Mouse (Mus musculus) kidney, postnatal 25 days (tissue): ENCODE measurements around the gene Cfap65.

Experiments used
- DNase-seq, 2 experiments: peaks; one replicate each; pipeline ENCODE4 v3.0.0; 2021; ENCODE audit warnings: mixed read lengths in 2 of 2

The Cfap65 gene

GRCm38 (mm10) chr1:74936221-74936830 is 927 bp upstream of the Cfap65 start:
- peak; percentile 73 to 89 for DNase-seq

GRCm38 (mm10) chr1:74927621-74928296 is 7.6 kb downstream of the Cfap65 start:
- no peak for DNase-seq

- peak; percentile 75 for DNase-seq
Observed at GRCm38 (mm10) chr1:74926721-74927120, 8.7 kb downstream of the Cfap65 start.

GRCm38 (mm10) chr1:74924464-74924863 is 10.9 kb downstream of the Cfap65 start:
- DNase-seq = peak in 1 of 2 experiments; percentile 27

DNA sequence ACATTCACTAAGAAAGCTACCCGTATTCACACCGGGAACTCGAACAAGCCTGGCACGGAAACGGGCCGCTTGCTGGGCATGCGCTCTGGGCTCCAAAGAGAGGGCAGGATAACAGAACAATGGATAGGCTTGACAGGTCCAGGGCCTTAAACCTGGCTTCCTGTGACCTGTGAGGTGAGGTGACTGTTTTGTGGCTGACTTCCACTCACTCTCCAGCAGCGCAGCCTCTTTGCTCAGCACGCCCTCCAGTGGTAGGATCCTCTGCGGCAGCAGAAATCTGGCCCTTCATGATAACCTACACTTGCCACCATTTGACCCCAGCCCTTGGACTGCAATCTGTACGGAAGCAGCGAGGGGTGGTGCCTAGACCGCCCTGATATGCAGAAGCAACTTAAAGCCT is 19.7 kb downstream of the Cfap65 start:
- DNase-seq = peak; percentile 34 to 59

- DNase-seq = no peak
Observed at GRCm38 (mm10) chr1:74902191-74902590, 33.2 kb downstream of the Cfap65 start.

DNA sequence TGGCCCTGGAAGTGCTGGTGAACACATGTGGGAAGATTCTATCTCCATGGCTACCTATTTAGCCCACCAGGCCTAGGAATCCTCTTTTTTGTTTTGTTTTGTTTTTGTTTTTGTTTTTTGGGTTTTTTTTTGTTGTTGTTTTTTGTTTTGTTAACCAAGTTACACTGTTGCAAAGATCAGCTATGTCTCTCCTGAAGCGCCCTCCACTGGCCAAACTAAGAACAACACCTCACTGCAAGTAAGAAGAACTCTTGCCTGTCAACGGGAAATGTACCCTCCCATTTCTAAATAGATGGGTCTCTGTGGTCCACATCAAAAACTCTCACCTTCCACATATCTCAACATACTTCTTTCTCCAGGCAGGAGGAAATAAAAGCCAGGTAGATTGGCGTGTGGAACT is 33.7 kb downstream of the Cfap65 start:
- DNase-seq = peak; percentile 65 to 83

DNA sequence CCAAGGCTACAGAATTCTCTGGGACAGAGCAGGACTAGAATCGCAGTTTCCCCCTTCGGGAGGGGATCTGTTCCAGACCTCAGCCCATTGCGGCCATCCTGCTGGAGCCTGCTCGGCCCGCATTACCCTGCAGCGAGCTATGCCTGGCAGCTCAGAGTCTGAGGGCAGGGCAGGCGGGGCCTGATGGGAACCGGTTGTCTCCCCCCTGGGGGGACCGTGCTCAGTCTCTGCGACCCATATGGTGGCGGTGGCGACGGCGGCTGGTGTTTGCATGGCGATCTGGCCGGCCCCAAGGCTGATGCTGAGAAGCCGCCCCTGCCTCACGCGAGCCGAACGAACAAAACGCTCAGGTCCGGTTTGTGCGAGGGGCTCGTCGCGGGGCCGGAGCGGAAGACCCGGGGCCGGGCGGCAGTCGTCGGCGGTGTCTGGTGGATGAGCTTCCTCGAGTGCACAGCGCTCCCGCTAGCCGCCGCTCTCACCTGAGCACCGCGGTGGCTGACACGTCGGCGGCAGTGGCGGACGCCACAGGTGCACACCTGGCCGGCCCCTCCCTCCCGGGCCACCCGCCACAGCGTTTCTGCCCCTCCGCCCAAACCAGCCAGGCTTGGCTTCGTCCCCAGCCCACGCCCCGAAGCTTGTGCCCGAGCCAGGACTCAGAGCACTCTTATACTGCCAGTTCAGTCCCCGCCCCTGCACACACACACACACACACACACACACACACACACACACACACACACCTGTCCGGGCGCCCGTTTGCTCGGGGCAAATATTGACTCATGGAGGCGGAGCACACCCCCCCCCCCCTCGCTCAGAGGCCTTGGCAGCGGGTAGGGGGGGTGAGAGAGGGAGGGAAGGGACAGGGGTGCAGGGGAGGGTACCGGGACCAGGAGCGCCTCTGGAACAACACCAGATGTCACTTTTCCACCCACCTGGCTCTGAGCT is 34.8 kb downstream of the Cfap65 start:
- peak; percentile 45 to 76 for DNase-seq

GRCm38 (mm10) chr1:74898656-74899431 is 36.6 kb downstream of the Cfap65 start:
- peak; percentile 36 to 64 for DNase-seq

DNA sequence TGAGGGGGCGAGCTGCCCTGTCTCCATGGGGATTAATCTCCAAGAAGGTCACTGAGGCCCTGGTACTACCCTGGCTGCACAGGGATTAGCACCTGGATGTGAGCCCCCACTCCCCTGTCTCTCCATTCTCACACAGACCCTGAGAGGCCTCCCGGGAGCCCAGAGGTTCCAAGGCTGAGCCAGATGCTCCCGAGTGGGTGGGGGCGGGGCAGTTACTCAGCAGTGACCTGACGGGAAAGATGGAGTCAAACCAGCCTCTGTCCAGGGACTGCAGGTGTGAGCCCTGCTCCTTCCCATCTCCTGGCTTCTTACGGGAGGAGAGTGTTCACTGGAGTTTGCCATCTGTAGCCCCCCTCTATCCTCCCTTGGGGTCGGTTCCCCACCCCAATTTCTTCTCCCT is 37.4 kb downstream of the Cfap65 start:
- no peak for DNase-seq

DNA sequence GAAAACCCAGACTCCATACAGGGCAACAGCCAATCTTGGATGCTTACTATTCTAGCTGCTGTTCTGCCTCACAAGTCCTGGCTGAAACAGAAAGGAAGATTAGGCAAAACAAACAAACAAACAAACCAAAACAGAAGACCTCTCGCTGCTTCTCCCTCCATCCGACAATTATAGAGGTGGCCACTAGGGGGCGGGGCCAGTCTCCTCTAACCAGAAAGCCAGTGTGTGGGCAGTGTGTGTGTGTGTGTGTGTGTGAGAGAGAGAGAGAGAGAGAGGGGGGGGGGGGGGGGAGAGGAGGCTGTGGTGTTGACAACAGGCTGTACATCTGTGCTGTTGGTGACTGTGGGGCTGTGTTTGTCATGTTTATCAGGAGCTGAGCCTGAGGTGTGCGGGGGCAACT is 40.4 kb downstream of the Cfap65 start:
- peak; percentile 73 to 75 for DNase-seq

DNA sequence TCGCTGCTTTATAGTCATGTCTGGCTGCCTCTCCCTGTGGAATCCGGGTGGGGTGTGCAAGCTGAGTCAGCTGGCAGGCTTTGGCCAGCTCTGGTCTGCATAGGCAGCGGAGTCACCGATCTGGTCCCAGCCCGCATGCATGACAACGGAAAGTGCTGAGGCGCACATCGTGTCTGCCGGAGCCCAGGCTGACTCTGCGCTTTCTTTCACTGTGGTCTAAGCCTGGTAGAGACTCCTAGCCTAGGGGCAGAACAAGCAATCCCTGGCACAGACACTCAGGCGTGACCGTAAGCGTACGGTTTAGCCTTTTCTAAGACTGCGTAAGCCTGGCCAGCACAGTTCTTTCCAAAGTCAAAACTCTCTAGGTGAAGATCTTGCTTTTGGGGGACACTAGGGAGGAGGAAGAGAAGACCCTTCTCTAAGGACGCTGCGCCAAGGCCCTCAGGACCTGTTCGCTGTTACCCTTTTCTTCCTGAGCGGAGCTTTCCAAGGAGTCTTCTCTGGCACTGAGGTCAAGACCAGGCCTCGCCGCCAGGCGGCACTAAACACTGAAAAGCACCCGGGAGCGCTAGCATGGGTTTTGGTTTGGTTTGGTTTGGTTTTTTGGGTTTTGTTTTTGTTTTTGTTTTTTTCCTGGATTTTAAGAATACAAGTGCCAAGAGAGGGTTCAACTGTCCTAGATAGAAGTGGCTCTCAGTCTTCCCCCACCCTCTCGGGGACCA is 42.1 kb downstream of the Cfap65 start, which contains the start of gene Cryba2:
Cryba2 (minus strand) TSS at position 10 of the 722 bp plus-strand sequence.
- peak; percentile 57 to 67 for DNase-seq

DNA sequence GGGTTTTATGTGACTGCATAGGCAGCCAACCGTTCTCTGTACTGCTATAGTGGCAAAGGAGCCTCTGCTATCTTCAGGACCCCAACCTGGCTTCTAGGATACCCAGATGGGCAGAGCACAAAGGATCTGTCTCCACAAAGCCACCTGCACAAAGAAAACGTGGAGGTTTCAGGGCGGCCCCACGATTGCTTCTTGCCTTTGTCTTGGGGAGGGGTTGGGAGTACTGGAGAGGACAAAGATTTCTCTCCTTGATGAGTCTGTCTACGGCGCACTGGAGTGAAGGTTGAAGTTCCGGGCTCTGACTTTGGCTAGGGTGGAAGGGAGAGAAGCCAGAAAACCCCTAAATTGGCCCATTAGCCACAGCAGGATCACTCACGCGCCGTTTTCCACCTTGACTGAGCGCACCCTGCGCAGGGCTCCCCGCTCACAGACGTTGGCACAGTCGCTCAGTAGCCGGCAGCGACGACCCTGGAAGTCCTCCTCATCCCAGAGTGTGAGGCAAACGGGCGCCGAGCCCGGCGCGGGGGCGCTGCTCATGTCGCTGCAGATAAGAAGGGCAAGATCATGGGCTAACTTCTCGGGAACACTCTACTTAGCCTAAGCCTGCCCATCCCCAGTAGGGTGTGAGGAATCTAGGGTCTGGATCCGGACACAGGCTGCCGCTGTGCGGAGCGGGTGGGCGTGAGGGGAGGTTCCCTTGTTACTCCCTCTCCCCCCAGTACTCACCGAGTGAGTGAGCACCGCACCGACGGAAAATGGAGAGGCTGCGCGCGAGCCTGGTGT is 42.9 kb downstream of the Cfap65 start:
- no peak for DNase-seq

GRCm38 (mm10) chr1:74891513-74891912 is 43.9 kb downstream of the Cfap65 start:
- DNase-seq = peak in 1 of 2 experiments; percentile 64

GRCm38 (mm10) chr1:74885369-74886042 is 49.9 kb downstream of the Cfap65 start, which contains the start of gene Fev:
Fev (minus strand) TSS chr1:74885419.
- no peak for DNase-seq

GRCm38 (mm10) chr1:74884196-74885141 is 50.9 kb downstream of the Cfap65 start:
- no peak for DNase-seq

GRCm38 (mm10) chr1:74883441-74883840 is 52.0 kb downstream of the Cfap65 start:
- no peak for DNase-seq

DNA sequence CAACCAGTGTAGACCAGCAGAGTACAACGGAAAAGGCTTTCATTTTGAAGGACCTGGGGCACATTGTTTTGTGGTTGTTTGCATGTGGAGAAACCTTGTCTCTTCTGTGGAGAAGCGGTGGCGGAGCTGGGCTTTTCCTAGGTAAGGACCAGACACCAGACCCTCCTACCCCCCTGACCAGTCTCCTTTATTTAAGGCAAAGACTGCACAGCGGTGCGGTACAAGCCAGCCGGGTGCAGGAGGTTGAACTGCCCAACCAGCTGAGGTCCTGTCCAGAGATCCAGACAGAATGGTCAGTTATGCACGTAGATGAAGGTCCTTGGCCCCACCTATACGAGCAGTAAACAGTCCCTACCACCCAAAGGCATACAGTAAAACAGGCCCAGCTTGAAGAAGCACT is 52.6 kb downstream of the Cfap65 start:
- no peak for DNase-seq
